Mouse (Mus musculus) effector memory CD4-positive, alpha-beta T cell, adult 7 months (primary cell): ENCODE results near the gene Olfr446. TPM values are rescaled to one million over a fixed set of nuclear protein-coding genes. Genes with fewer than 3 reads are reported as not detected.

ENCODE experiments used
- polyA plus RNA-seq: library from polyadenylated mRNA; unstranded; fragments of 100-300 nt; shearing (Covaris generic); gene quantifications from one replicate; pipeline ENCODE4 v1.2.1, GENCODE M21; 2017

Olfr446 gene
- 0.17 TPM for polyA plus RNA-seq

DNA sequence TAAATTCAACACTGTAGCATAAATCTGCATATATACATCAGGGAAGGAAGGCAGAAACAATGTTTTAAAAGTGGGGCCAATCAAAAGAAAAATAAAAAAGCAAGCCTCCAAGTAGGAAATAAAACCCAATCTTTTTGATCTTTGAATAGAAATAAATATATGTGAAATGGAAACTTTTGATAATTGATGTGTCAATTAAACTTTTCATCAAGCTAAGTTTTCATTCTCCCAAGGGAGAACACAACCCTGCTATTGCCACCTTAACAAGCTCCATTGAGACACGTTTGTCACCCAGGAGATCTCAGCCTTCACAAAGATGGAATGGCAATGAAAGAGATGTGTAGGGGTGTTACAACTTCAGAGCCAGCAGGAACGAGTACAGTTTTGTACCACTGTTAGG, at the start of gene Olfr446:
Gene Olfr446, plus strand, starts transcription at position 301 of the 400 bp plus-strand sequence.

GRCm38 (mm10) chr6:42890141-42890540, 31.0 kb upstream of the Olfr446 start, which contains the start of gene Olfr448:
TSS of gene Olfr448 (plus strand) at chr6:42890441.

GRCm38 (mm10) chr6:42908578-42908977, 12.6 kb upstream of the Olfr446 start, which contains the start of gene Olfr447:
TSS of gene Olfr447 (plus strand) at chr6:42908878.

DNA sequence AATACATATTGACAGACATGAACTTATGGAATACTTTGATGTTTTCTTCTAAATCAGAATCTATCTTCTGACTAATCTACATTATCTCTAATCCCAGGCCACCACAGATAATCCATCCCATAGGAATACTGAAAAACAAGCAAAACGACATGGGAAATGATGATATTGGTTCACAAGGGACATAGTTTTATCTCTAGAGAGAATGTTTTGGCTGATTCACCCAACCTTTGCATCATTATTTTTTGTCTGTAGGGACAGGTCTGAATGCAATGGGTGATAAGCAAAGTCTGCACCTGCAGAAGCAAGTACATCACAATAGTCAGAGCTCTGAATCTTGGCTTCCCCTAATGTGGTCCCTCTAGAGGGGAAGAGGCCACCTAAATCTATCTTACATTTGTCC, 27.6 kb downstream of the Olfr446 start, which contains the start of gene Olfr444:
Gene Olfr444, plus strand, starts transcription at position 301 of the 400 bp plus-strand sequence.

Other genes starting within 250 kb of the Olfr446 start
- gene Tcaf1, start 211.3 kb upstream of the Olfr446 start, polyA plus RNA-seq, result not detected
- not detected for gene Olfr453, start 182.0 kb upstream of the Olfr446 start, polyA plus RNA-seq
- gene Olfr38, start 165.0 kb upstream of the Olfr446 start, polyA plus RNA-seq, result not detected
- gene Olfr452, start 136.3 kb upstream of the Olfr446 start, polyA plus RNA-seq, result not detected
- gene Olfr450, start 109.4 kb upstream of the Olfr446 start, polyA plus RNA-seq, result not detected
- gene Olfr449, start 87.0 kb upstream of the Olfr446 start, polyA plus RNA-seq, result not detected
- gene Olfr448, start 30.9 kb upstream of the Olfr446 start, polyA plus RNA-seq, result not detected
- not detected for gene Olfr447, start 12.5 kb upstream of the Olfr446 start, polyA plus RNA-seq
- gene Olfr444, start 27.7 kb downstream of the Olfr446 start, polyA plus RNA-seq, result not detected
- gene Olfr441, start 185.0 kb downstream of the Olfr446 start, polyA plus RNA-seq, result not detected
- gene Olfr237-ps1, start 225.2 kb downstream of the Olfr446 start, polyA plus RNA-seq, result not detected
- not detected for gene Olfr437, start 241.9 kb downstream of the Olfr446 start, polyA plus RNA-seq